Mouse (Mus musculus) MEL-GATA-1-ER (cell line): ENCODE measurements around the gene Adgrg2.
A peak's percentile ranks its signal among the peaks of the same experiment; 100 is the strongest.

ENCODE experiments used
- DNase-seq: peaks from one replicate; pipeline ENCODE4 v3.0.0-alpha.2; 2012; ENCODE audit warnings: low read depth; ENCODE audit errors: extremely low read depth

Adgrg2 gene

DNA sequence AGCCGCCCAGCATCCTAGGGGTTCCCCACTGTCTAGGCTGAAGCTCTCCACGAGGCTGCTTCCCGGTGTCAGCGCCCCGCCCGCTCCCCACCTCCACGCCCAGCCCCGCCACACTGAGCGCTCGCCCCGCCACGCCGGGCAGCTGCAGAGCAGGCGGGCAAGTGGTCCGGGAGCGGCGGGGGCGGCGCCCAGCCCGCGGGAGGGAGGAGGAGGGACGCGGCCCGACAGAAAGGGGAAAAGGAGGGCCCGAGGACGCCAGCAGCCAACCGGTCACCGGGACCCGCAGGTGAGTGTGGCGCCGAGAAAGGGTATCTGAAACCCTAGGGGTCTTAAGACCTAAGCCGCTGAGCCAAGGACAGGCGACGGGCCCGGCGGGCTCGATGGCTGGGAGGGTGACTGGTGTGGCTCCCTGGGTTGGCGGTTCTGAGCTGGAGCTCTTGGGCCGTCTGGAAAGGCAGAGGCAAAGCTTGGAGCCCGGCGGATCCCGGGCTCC lies at the start of gene Adgrg2:
Adgrg2 (plus strand) TSS at position 227 of the 493 bp plus-strand sequence.
- DNase-seq = no peak

DNA sequence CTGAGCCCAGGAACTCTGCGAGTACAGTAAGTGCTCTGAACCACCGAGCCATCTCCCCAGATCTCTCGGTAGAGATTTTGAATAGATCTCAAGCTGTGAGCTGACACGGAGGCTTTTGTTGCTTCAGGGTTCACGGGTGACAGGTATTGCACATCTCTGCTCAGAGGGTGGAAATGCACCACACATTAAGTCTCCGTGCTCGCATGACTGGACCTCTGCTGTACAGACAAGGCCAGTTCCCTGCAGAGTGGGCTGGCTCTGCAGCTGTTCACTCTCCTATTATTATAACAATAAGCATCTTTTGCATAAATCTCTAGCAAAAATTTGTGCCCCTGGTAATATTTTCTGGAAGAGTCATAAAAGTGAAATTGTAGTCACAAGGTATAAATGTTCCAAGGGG lies 39.5 kb upstream of the Adgrg2 start:
- no peak for DNase-seq

DNA sequence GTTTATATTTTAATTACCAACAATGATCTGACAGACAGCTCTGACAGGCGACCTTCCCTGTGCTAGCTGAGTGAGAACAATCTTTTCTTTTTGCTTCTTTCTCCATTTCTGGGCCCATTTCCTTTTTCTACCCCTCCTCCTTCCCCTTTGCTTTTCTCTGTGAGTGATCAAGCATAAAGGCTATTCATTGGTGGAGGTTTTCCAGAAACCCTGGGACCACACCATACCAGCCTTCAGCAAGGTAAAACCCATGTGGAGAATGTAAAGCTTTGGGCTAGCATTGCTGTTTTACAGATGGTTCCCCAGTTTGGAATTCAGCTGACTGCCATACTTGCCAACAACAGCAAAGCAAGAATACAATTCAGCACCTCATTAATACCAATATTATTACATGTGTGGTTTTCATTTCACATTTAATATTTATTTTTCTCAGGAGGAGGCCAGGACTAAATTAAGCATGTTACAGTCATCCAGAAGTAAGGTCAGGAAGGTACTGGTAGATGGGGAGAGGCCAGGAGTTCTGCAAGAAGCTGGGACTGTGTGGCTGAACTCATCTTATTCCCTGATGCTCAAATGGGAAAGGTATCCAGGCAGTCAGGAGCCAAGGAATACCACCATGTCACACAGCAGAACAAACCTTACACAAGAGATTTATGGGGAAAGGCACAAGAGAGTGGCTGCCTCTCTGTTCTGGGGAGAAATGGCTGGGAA lies 38.4 kb upstream of the Adgrg2 start:
- no peak for DNase-seq

DNA sequence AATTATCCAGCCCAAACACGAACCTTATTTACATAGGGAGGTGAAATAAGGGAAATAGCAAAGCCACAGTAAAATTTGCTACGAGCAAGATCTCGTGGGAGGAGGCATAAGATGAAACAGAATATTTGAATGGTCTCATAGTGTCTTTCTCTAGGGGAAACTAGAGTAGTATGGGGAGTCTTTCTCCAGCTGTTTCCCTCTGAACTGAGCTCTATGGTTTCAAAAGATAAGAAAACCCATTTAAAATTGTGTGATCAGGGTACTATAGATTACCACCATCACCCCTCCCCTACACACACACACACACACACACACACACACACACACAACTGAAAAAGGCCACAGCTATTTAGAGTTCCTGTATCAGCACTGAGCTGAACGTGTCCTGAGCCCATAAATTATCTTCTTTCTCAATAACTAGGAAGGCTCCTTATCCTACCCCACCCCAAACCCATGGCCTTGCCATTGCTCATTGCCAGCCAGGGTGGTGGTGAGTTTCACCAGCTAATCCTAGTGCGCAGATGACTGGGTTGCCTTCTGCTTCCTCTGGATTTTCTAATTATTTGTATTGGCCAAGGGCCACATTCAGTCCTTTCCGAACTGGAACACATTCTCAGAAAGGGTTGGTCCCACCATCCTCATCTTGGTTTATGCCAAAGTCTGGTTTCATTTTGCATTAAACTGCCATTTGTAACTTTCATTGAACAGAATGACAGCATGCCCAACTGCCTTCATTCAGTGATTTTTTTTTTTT lies 5.6 kb upstream of the Adgrg2 start:
- DNase-seq = peak; percentile 8

DNA sequence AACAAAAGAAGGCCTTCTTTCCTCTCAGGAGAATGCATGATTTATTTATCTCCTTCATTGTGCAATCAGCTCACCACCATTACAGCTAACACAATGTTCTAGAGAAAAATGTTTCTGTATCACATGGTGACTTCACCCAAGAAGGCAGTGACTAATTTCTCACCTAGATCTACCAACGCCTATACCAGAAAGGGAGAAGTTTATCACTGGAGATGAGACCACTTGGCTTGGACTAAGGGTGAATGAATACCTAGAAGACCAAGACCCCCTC lies 5.1 kb upstream of the Adgrg2 start:
- DNase-seq = no peak

DNA sequence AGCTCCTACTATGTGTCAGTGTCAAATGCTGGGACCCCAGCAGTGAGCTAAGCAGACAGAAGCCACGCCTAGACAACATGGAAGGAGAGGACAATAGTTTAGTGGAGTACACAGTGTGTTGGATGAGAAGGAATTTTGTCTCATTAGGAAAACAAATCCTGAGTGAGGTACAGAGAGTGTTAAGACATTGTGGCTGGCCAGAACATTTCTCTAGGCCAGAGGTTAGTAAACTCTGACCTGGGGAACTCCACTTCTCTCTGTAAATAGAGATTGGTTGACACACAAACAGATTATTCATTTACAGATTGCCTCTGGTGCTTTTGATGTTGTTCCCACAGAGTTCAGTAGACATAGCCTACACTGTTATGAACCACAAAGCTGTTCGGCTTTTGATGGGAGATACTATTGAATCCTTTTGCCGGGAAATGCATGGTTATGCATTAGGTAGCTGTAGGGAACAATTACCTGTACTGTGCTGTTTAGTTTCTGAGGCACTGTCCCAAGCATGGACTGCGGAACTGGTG lies 22.5 kb downstream of the Adgrg2 start:
- no peak for DNase-seq

DNA sequence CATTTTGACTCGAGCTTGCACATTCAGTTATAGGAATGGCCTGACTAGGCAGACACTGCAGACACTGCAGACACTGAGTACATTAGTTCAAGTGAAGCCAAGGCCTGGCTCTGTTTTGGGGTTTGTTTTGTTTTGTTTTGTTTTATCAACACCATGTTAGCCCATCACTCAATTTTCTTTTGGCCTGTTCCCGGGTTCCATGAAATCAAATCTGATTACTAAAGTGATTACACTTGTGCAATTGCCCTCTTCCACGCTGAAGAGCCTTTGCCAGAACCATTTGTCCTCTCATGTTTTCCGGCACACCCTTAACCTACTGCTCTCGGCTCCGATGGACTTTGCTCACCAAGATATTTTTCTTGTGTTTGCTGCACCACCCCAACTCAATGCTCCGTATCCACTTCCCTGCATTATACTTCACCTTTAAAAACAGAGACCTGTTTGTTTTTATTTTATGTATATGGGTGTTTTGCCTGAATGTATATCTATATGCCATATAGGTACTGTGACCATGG lies 23.4 kb downstream of the Adgrg2 start:
- no peak for DNase-seq

DNA sequence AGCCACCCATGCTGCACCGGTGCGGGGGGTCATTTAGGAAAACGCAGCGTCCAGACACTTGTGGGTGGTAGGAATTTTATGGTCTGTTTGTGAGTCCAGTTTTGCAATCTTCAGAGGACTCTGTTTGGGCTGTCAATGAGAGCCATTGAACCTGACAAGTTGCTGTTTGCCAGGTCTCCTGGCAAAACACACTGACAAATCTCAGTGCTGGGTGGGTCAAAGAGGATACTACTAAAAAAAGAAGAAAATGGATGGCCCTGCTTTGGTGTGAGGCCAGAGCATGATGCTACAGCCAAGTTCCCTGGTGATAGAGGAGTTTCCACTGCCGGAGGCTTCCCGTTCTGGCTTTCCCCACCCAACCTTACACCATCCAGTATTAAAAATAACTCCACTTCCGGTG lies 27.9 kb downstream of the Adgrg2 start:
- no peak for DNase-seq

DNA sequence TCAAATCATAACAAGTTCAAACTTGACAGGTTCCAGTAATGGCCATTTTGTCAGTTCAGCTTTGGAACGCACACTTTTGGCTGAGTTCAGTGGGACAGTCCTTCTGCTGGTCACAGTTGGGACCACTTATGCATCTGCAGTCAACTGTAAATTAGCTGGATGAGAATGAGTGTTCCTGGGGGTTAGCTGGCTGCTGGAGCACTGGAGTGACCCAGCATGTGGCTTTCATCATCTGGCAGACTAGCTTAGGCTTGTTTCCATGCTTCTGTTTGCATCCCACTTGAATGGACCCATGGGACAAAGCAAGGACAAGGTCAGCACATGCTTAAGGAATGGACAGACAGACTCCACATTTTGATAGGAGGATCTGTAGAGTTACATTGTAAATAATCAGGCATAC lies 33.2 kb downstream of the Adgrg2 start:
- DNase-seq = no peak

DNA sequence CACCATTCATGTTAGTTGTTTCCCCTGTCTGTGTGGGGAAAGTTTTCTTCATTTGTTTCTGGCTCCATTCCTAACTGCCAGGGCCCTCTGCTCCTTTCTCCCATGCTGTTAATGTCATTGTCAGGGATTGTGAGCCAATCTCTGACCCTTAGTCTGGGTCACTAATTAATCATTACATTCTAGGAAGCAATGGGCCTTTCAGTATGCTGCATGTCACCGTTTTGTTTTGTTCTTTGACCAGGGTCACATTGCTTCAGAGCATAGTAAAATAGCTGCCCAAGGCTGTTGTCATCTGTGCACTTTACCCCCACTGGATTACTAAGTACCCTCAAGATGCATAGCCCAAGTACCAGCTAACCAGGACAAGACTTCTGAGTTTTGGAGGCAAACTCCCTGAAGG lies 36.0 kb downstream of the Adgrg2 start:
- DNase-seq = no peak

DNA sequence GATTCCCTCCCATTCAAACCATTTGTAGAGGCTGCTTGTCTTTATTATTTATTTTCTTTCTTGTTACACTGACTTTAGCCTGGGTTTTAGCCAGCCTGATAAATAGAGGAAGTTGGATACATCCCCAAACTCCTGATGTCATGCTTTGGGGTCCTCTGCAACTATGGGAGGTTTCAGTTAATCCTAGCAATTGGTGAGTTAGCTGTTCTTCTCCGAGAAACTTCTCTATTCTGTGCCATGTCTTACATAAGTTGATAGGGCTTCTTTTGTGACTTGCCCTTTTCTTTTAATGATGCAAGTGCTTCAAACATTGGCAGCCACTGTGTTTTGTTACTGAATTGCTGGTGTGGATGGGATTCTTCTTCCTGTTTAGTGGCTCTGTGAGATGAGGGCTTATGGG lies 36.4 kb downstream of the Adgrg2 start:
- DNase-seq = peak; percentile 6

DNA sequence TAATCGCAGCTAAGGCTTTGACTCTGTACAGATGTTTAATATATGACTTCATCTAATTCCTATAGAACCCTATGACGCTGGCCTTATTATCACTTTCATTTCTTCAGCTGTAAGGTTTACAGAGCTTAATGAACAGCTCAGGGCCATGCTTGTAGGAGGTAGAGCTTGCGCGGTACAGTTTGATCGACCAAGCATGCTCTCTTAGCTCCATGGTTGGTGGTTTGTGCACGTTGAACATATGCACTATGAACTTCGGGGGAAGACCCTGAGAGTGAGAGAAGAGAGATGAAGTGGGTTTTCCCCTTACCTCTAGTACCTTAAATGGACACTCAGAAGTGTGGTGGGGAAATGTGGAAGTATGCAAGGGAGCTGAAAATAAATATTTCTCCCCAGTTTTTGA lies 41.7 kb downstream of the Adgrg2 start:
- no peak for DNase-seq

DNA sequence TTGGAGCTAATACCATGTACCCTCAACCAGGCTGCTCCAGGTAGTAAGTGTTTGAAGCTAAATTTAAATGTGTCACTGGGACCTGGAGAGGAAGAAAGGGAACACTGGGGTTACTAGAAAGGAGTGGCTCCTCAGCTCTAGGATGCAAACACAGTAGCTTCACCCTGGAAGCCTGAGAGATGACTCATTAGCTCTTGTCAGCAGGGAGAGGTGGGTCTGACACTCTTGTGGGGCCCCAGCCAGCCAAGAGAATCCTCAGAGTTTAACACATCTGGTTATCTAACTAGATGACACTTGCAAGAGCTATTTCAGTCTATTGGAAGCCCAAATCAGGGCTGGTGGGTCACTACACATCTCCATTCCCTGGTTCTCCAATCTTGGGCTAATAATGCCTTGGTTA lies 50.8 kb downstream of the Adgrg2 start:
- no peak for DNase-seq

DNA sequence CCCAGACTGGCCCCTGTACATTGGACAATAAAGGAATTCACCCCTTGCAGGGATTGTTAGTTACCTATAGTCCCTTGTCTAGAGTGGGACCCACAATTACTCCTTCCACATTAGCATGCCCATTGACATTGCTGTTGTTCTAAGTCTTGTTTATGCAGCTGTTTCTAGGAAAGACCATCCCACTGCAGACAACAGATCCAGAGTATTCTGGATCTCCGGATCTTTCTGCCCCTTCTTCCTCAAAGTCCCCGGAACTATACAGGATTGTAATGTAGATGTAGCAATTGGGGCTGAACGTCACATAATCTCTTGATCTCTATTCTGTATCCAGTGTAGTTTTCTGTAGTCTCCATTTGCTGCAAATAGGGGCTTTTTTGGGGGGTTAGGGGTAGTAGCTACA lies 57.9 kb downstream of the Adgrg2 start:
- no peak for DNase-seq

DNA sequence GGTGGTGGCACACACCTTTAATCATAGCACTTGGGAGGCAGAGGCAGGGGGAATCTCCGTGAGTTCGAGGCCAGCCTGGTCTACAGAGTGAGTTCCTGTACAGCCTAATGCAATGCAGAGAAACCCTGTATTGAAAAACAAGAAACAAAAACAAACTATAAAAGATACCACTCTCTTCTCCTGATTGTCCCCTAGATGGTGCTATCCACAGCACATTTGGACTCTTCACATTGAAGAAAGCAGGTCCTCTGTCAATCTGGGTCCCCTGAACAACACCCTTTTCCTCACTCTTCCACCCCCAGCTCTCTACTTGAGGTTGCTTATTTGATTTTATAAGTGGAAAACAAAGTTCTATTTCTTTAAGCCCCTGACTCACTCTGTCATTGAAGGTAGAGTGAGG lies 58.9 kb downstream of the Adgrg2 start:
- DNase-seq = peak; percentile 9

DNA sequence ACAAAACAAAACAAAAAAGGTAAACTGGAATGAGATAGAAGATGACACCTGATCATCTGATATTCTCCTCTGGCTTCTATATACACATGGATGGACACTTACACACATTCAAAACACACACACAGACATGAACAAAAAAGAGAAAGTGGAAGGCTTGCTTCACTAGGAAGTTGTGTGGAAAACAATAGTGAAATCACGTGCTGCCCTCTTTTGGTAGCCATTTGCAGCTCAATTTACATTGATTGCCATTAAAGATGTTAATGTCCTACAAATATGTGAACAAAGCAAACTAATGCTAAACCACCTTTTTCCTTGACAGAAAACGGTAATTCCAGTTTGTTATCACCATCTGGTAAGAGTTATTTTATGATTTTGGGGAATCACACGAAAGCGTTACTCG lies 65.2 kb downstream of the Adgrg2 start:
- no peak for DNase-seq

DNA sequence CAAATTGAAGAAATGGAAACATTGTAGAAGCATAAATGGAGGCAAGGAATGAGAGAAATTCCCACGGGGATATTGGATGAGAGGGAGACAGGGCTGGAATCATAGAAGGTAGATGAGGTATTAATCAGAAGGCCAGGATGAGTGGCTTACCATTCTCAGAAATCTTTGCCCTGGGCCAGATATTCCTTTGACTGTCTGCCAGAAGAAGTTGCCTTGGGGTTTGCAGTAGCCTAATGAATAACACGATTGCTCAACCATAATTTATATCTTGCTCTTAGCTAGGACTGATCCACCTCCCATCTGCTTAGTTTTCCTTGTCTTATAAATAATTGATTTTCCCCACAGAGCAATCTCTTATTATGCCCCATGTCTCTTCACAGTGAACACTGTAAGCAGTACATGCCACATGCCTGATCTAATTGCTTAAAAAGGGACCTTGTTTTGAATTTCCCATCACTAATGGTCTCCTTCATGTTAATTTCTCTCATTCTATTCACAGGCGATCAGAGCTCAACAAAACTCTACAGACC lies 80.8 kb downstream of the Adgrg2 start:
- no peak for DNase-seq

DNA sequence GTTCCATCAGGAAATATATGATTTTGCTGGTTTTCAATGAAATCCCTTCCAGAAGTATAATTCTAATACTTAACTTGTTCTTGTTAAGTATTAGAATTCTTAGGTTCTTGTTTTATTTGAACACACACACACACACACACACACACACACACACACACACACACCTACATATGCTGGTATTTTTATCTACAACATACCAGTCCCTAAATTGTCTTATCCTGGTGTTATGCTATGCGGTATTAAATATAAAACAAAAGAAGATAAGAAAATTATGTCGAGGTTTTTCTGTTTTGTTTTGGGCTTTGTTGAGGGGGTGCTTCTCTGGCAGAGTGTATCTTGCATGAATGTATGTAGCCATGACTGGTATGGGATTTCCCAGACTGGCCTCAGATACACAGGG lies 99.3 kb downstream of the Adgrg2 start:
- DNase-seq = no peak

DNA sequence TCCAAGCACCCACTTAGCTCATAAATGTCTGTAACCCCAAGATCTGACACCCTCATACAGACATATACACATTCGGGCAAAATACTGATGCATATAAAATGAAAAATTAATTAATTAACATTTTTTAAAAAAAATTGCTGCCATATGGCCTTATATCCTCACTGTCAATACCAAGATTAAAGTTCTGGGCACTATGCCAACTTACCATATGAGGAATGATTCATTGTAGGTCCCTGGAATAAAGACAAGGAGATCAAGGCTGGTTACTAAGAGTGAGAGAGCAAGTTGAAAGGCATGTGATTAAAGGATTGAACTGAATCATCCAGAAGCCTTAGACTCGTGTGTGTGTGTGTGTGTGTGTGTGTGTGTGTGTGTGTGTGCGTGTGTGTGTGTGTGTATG lies 103.8 kb downstream of the Adgrg2 start:
- peak; percentile 42 for DNase-seq

DNA sequence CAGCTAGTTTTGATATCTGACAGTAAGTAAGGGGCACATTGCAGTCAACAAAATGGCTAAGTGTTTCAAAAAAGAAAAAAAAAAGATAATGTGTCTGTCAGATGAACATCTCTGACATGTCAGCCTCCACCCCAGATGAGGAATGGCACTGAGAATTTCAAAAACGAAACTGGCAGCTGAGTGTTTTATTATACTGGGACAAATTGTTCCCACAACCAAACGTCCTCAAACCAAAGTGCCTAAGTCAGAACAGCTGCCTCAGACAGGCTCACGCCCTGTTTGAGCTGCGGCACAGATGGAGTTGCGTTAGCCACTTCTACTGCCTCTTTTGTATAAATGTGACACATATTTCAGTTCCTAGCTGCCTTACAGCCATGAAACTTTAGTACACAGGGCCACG lies 104.4 kb downstream of the Adgrg2 start:
- DNase-seq = no peak

DNA sequence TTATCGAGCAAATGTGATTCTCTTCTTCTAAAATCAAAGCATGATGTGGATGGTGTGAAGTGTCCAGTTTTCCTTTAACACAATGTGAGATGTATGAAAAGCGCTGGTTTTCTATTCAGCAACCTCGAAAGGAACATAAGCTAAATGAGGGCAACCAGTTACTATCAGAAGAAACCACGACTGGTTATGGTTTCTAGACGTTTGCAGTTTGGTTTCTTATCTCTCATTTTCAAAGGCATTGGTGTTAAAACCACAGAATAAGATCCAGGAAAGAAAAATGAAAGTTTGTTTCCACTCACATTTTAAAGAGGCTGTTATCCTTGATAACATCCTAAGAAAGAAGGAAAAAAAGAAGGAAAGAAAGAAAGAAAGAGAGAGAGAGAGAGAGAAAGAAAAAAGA lies 106.0 kb downstream of the Adgrg2 start:
- peak; percentile 72 for DNase-seq

DNA sequence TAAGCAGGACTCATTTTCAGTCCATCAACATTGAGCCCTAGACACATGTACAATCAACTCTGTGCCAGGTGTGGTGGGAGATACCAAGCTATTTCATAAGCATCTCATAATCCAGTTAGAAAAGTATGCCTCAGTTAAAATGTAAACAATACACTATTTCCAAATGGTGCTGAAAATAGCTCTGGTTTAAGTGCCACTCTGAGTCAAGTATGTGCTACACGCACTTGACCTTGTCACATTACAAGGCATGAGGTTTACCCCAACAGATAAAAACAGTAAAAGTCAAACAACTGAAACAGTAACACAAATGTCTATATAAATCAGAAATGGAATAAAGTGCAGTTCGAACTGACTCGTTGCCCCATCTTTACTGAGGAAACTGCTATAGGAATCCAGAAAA lies 110.6 kb downstream of the Adgrg2 start:
- no peak for DNase-seq

DNA sequence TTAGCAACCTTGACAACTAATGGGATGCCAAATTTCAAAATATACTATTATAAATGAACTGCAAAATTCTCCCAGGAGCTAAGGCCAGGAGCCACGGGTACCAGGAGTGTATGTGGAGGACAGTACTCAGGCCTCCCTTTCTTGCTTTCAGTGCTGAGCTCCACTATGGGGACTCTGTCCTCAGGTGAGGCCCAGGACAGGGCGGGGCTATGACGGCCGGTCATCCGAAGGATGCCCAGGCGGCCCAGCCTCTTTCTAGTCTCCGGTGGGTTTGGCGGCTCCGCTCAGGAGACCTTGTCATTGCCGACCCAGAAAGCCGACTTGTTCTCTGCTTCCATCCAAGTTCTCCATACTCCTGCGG lies 111.2 kb downstream of the Adgrg2 start:
- DNase-seq = no peak
